Mouse (Mus musculus): ENCODE results near the gene Cwc22.

Cwc22 gene

GRCm38 (mm10) chr2:77945596-77946485 lies at the start of gene Cwc22:
TSS of gene Cwc22 (minus strand) at chr2:77946375.
- peak; percentile 100 for DNase-seq (ENCODE audit: low read depth)

- peak; percentile 54 for DNase-seq (ENCODE audit: low read depth)
These were observed 47.7 kb upstream of the Cwc22 start for GRCm38 (mm10) chr2:77993727-77994401.

DNA sequence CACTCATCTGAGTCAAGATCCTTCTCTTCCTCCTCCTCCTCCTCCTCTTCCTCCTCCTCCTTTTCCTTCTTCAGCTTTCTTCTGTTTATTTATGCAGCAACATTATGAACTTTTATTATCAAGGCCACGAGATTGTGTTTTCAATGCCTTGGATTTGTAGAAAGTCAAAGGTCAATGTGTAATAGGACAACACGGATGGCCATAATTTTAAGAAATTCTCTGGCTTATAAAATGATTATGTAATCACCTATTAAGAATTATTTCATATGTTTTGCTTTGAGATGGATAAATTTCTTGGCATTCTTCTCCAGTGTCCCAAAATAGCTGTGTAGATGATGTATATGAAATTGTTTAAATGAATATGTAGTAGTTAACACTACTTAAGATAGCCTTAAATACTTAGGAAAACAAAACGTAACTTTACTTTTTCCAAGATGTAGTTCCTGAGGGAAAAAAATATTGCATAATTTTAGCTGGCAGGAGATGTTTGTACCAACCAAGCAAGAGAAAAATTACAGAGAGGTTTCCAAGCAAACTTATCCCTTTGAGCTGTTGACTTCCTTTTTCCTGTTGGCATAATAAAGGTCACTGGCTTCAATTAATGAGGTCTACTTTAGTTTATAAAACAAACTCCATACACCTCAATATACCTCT lies 46.9 kb upstream of the Cwc22 start:
- no peak for DNase-seq (ENCODE audit: low read depth)

DNA sequence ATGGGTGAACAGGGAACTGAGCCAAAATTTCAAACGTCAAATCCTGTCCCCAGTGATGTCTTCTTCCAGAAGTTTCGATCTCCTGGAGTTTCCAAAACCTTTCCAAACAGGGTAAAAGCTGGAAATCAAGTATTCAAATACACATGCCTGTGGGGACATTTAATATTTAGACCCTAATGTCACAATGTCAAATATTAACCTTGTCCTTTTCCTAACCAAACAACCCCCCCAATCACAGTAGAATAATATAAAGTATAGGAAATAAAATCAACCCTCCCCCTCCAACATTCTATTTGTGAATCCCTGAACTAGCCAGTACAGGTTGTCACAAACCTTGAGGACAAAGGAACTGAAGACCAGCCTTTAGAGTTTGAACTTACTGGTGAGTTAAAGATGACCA lies 44.6 kb upstream of the Cwc22 start:
- no peak for DNase-seq (ENCODE audit: low read depth)

DNA sequence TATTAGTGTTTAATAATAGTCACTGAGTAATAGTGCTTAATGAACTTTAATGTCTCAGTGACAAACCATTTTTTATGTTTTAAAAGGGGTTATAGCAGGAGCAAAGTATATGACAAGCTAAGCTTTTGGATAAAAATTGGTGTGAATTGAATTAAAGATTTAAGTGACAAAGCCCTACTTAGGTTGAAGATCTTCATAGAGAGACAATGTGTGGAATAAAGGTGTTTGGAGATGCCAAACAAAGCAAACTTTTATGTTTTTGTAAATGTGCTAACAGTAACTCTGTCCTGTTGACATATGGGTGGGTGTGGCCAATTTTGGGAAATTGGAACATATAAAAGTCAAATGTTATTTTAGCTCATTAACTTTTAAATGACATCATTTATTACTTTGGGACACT lies 43.9 kb upstream of the Cwc22 start:
- DNase-seq (ENCODE audit: low read depth) = no peak

- no peak for DNase-seq (ENCODE audit: low read depth)
These were observed 43.2 kb upstream of the Cwc22 start for GRCm38 (mm10) chr2:77989390-77989789.

DNA sequence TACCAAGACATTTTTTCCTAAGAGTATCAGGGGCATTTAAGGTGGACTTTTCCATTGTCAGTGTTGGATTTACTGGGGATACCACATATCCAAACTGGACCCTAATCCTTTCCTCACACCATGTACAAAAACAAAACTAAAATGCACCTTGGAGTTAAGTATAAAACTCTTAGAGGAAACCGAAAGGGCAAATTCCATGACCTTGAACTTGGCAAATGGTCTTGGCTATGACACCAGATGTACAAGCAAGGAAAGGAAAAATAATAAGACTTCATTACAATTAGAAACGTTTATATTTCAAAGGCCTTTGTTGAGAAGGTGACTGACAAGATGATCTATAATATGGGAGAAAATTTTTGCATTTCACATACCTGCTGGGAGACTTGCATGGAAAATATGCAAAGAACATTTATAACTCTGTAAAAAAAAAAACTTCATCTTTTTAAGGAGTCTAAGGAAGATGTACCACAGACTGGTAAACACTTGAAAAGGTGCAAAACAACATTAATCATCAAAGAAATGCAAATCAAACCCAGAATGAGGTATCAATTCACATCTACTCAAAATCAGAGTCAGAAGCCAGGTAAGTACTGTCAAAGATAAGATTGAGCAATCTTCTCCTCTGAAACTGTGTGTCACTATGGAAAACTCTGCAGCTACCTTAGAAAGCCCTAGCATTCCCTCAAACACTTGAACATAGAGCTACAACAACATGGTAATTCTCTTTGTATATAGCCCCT lies 40.0 kb upstream of the Cwc22 start:
- DNase-seq (ENCODE audit: low read depth) = no peak

GRCm38 (mm10) chr2:77984209-77984608 lies 38.0 kb upstream of the Cwc22 start:
- no peak for DNase-seq (ENCODE audit: low read depth)

DNA sequence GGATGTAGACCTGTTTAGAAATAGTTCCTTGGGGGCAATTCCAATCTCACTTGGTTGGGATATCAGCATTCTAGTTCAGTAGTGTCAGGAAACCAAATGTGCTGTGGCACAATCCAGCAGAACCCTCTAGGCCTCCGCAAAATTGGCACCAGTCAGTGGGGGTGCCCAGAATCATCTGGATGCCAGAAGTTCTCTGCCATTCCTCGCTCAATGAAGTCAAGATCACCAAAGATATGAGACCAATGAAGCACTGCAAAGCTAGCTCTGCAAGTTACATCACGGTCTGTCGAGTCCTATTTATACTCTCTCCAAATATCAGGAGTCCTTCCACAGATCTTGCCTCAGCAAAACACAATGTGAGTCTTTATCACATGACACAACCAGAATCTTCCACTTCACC lies 35.7 kb upstream of the Cwc22 start:
- DNase-seq (ENCODE audit: low read depth) = no peak

DNA sequence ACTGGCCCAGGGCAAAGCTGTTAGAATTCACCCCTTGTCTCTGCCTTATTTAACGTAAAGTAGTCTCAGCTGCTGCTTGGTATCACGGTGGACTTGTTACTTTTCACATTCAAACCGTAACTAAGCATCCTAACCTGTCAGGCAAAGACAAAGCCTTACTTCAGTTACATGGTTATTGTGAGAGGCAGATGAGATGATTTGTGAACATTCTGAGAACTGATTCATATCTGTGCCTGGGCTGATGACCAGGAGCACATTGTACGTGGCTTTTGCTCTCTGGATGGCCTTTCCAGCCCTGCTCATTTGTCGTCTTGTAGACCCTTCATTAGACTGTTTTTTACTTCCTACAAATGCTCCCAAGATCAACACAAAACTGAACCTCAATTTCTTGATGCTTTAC lies 34.5 kb upstream of the Cwc22 start:
- DNase-seq (ENCODE audit: low read depth) = no peak

DNA sequence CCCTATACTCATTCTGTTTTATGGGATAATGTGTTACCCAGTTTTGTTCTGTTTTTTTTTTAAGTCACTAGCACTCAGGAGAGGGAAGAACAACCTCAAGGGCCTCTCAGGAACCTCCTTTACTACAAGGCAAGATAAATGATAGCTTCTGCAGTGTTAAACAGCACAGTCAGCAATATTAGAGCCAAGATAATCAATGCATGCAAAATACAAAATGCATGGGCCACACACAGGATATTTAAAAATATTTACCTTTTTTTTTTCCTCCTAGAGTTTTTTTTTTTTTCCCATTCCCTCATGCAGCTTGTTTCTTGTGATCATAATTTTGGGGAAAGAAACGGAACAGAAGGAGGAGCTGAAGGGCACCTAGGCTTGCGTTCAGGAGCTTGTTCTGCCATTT lies 33.3 kb upstream of the Cwc22 start:
- no peak for DNase-seq (ENCODE audit: low read depth)

- DNase-seq (ENCODE audit: low read depth) = no peak
These were observed 32.9 kb upstream of the Cwc22 start for GRCm38 (mm10) chr2:77979081-77979480.

DNA sequence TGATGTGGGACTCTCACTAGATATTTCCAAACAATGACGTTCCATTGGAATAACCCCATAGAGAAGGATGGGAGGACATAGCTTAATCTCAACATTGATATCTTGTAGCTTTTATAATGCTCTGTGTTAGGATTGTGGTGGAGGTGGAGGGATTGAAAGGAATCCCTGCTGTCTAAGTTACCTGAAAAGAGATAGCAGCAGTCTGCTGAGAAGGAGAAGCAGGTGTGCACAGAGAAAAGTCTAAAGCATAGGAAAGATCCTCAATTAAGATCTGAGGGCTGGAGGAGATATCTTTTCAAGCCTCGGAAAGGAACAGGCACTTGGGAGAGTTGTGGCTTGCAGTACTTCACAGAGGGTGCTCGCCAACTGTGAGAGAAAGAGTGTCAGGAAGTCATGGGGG lies 32.1 kb upstream of the Cwc22 start:
- no peak for DNase-seq (ENCODE audit: low read depth)

GRCm38 (mm10) chr2:77976321-77976920 lies 30.2 kb upstream of the Cwc22 start:
- DNase-seq (ENCODE audit: low read depth) = no peak

- no peak for DNase-seq (ENCODE audit: low read depth)
These were observed 29.4 kb upstream of the Cwc22 start for GRCm38 (mm10) chr2:77975606-77976005.

DNA sequence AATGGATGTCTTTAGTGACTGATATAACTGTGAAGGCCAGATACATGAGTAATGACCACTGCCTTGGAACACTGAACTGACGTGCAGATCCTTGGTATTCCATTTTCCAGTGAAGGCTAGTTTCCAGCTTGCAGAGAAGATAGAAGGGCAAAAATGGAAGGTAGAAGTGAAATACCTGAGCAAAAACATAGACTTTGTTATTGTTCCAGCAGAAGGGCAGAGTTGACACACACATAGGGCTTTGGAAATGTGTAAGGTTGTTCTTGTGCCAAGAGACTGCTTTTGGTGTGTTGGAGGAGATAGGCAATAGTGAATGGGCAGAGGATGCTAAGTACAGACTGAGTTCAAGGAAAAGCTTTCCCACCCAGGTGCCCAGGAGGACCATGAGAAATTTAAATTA lies 28.8 kb upstream of the Cwc22 start:
- no peak for DNase-seq (ENCODE audit: low read depth)

DNA sequence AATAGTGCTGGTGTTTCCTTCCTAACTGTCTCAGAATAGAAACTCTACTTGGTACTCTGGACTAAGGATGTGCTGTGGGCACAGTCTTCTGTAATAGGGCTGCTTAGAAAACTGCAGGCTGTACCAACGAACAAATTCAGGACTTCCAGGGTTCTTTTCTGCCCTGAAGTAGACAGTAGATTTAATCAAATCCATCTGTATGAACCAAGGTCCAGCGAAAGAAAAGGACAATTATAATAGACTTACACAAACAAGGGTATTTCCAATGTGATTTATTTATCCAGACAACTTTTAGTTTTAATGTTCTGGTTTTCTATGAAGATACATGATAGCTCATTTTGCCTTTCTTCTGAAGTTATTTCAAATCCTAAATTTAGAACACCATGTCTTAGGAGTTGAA lies 28.2 kb upstream of the Cwc22 start:
- DNase-seq (ENCODE audit: low read depth) = no peak

DNA sequence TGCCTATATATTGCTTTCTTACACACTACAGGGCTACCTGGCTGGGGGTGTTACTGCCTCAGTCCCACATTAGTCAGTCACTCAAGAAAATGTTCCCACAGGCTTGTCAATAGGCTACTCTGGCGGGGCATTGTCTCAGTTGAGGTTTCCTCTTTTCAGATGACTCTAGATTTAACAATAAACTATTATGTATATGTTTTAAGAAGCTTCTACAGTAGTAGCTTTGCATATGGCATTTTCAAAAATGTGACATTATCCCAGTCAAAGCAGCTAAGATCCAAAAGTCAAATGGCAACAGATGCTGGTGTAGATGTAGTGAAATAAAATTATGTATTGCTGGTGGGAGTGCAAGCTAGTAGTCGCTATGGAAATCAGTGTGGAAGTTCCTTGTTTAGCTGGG lies 27.1 kb upstream of the Cwc22 start:
- DNase-seq (ENCODE audit: low read depth) = no peak

DNA sequence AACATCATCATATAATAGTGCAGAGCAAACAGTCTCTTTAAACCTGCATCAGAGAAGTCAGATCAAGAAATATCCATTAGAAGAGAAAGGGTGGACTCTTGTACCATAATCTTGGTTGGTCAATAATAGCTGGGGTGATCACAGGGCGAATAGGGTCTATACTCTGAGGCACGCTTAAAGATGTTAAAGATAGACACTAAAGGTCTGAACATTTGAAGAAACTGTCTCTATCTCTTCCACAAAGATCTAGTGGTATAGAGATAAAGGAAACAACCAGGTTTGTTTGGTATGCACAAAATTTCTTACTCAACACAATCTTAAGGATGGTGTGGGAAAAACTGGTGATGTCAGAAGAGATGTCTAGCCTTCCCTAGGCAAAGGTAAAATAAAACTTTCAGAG lies 26.4 kb upstream of the Cwc22 start:
- DNase-seq (ENCODE audit: low read depth) = no peak

DNA sequence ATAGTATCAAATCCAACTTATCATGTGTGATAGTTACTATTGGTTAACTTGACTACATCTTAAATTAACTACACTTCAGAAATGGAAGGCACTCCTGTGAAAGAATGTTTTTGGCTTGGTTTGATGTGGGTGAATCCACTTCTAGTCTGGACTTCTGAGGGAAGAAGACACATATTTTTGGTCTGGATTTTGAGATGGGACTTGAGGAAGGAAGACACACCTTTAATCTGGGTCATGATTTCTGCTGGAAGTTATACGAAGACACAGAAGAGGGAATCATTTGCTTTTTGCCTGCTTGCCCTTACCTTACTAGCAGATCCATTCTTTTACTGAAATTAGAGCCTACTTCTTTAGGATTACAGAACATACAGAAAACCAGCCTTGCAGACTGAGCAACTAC lies 25.7 kb upstream of the Cwc22 start:
- DNase-seq (ENCODE audit: low read depth) = no peak

GRCm38 (mm10) chr2:77971361-77971760 lies 25.2 kb upstream of the Cwc22 start:
- DNase-seq (ENCODE audit: low read depth) = no peak

- DNase-seq (ENCODE audit: low read depth) = no peak
These were observed 24.4 kb upstream of the Cwc22 start for GRCm38 (mm10) chr2:77970556-77970955.

All from c-Kit-positive CD71-negative TER-119-negative erythroid progenitor cells, embryonic 14.5 days (primary cell).